Mouse (Mus musculus) cortical plate, adult 2 months (tissue): ENCODE measurements around the gene Herc2.

Experiments used
- CTCF ChIP-seq: fragments of 200-500 bp; IDR thresholded peaks from 2 replicates; pipeline ENCODE4 v1.5.1; 2011; ENCODE audit warnings: mild to moderate bottlenecking, control low read depth, low read length; ENCODE audit not compliant: insufficient read depth; ENCODE audit errors: extremely low read depth
- POLR2A ChIP-seq: fragments of 200-500 bp; IDR thresholded peaks from 2 replicates; pipeline ENCODE4 v1.6.1; 2011; ENCODE audit warnings: mild to moderate bottlenecking, low read length, control low read depth; ENCODE audit not compliant: insufficient read depth; ENCODE audit errors: extremely low read depth

DNA sequence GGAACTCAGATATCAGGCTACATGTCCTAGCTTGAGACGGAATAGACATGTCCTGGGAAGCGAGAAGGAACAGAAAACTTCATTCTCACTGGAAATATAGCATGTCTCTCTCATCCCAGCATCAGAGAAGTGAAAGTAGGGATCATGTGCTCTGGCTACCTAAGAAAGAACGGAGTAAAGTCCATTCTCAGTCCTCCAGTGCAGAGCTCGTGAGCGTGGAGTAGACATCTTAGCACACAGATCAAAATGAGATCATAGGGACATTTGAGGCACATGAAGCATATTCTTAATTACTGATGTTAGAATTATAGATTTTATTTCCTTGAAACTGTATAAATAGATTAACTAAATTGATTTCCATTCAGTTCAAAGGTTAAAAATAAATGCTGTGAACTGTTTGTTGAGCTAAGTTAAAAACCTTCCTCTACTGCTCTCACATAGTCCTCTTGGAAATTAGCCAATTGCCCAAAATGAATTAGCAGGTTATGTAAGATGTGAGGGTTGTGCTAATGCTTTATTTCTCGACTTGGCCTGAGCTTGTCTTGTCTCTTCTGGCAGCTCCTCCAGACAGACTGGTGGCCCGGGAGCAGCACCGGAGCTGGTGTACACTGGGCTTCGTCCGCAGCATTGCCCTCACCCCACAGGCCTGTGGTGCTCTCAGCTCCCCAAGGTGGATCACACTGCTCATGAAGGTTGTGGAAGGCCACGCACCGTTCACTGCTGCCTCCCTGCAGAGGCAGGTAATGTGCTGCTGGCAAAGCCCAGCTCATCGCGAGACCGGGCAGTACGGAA lies 102.1 kb downstream of the Herc2 start:
- TF ChIP-seq CTCF (no peak), POLR2A (no peak)
